Mouse (Mus musculus): Measurements from ENCODE around the gene Psors1c2. TPM values are rescaled to one million over a fixed set of nuclear protein-coding genes. Genes with fewer than 3 reads are reported as not detected.

The Psors1c2 gene
- total RNA-seq, 2 experiments from 2014 or later: not detected

GRCm38 (mm10) chr17:35554761-35555397, 21.9 kb downstream of the Psors1c2 start:
- intact Hi-C loops (cut with DNase I): no loop called here
- DNase-seq: no peak

DNA sequence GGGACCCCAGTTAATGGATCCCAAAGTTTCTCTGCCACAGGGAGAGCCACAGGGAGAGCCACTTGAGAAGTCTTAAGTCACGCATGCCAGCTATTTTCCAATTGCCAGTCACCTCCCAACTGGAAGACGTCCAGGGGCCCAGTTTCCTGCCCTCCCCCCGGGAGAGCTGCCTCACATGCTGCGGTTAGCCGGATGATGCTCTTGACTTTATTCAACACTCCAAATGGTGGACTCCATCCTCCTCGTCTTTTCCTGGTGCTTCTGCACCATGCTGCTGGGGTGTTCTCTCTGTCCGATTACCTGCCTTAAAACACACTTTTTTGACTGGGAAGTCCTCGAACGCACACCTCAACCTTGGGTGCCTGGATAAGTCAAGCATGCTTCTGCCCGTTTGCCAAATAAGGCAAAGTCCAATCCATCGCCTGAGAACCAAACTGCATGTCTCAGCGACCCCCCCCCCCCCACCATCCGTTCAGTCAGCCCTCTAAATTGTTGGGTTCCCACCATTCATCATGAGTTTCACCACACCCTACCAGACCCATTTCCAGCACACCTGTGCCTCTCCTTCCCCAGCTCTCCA, 23.3 kb downstream of the Psors1c2 start:
- intact Hi-C loops (cut with DNase I): no loop called here
- DNase-seq: no peak

GRCm38 (mm10) chr17:35556812-35557211, 23.8 kb downstream of the Psors1c2 start:
- intact Hi-C loops (cut with DNase I): no loop called here
- peak; percentile 42 to 68 for DNase-seq

DNA sequence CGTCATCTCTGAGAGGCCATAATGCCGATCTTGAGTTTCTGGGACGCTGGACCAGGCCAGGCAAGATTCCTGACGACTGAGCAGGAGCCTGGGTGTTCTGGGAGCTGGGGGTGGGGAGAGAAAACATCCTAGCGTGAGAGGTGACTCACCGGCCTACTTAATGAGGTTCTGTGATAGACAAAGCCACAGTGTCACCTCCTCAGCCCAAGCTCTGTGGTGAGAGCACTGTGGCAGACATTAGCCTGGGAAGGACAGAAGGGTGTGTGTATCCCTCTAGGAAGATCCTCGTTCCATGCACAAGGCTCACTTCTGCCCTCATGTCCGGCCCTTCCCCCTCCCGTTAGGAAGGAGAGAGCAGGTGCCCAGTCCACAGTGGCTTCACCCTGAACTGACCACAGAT, 24.4 kb downstream of the Psors1c2 start:
- no peak for DNase-seq
- intact Hi-C loops (cut with DNase I): no loop called here

DNA sequence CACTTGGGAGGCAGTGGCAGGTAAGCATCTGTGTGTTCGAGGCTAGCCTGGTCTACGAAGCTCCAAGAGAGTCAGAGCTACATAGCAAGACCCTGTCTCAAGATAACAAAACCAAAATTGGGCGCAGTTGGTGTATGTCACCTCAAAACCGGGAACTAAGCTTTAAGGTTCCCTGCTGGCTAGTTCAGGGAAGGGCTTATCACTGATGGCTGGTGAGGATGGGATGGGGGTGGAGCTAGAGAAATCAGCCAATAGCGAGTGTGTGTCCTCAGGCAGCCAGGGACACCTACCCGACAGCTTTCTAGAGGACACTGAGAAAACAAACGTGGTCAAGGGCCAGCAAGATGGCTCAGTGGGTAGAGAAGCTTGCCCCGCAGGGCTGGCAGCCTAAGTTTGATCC, 25.2 kb downstream of the Psors1c2 start:
- no peak for DNase-seq
- intact Hi-C loops (cut with DNase I): no loop called here

- intact Hi-C loops (cut with DNase I): no loop called here
- DNase-seq: no peak
These were observed 34.1 kb downstream of the Psors1c2 start, which contains the start of gene 2300002M23Rik for GRCm38 (mm10) chr17:35567150-35567549. Gene 2300002M23Rik, plus strand, starts transcription at chr17:35567450.

GRCm38 (mm10) chr17:35567767-35568166, 34.8 kb downstream of the Psors1c2 start:
- intact Hi-C loops (cut with DNase I): no loop called here
- DNase-seq: no peak

DNA sequence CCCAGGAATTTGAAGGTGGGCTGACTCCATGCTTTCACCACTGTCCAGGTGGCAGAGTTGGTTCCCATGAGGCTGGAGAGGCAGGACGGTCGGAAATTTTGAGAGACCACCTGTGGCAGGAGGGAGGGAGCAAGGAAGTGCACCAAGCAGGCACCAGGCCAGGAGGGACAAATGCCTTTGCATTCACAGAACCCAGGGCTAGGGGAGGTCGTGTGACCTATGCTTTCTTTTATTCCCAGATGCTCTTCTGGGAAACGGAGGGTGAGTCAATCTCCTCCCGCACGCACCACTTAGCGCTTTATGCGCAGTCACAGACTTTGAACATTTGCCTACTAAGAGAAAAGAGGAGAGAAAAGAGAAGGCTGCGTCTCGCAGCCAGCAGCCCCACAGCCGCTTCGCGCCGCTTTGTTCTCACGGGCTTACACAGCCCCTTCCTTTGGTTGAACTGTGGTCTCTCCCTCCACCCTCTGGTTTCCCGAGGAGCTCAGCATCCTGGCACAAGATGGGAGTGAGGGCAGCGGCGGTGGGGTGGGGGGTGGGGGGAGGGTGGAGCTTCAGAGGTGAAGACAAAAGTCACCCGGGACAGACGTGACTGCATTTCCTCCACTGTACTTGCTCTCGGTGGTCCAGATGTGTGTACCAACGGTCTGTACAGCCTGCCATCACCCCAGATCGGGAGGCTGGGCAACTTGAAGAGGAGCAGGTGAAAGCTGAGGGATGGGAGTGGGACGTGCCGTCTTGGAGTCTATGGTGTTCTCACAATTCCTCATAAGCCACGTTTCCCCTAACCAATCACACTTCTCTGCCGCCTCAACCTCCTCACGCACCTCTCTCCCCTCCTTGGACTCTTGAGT, 36.3 kb downstream of the Psors1c2 start:
- DNase-seq: no peak
- intact Hi-C loops (cut with DNase I): no loop called here

- intact Hi-C loops (cut with DNase I): no loop called here
- no peak for DNase-seq
These were observed 37.8 kb downstream of the Psors1c2 start for GRCm38 (mm10) chr17:35570836-35571235.

- no peak for DNase-seq
- intact Hi-C loops (cut with DNase I): no loop called here
These were observed 38.5 kb downstream of the Psors1c2 start for GRCm38 (mm10) chr17:35571477-35571876.

DNA sequence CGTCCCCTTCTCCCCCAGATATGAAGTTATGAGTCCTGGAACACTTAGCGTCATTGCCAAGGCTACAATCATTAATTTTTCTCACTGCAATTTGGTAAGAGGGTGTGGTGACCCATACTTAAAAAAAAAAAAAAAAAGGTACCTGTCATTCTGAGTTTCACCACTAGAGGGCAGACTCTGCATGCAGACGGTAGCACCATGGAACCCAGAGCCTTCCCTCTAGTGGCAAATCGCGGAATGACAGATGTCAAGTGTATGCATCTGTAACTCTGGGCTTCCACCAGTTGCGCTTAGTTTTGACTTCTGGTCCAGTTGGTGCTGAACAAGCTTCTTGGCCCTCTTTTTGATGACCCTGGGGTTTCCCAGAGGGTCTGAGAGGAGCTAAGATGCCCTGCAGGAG, 45.2 kb downstream of the Psors1c2 start:
- intact Hi-C loops (cut with DNase I): loop anchor here (2.0 kb wide), 1 partner anchor 33 kb away; no protein-coding TSS in a partner anchor
- DNase-seq: peak; percentile 77 to 90

DNA sequence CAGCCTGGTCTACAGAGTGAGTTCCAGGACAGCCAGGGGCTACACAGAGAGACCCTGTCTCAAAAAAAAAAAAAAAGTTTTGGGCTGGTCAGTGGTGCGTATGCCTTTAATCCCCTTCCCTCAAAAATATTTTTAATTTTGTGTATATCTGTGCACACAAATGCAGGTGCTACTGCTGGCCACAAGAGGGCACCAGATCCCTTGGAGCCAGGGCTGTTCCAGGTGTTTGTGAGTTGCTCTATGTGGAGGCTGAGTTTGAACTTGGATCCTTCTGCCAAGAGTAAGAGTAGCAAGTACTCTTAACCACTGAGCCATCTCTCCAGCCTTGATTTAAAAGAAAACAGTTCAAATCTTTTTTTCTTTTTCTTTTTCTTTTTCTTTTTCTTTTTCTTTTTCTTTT, 49.9 kb downstream of the Psors1c2 start:
- no peak for DNase-seq
- intact Hi-C loops (cut with DNase I): no loop called here

Other genes with a start within 250 kb of the Psors1c2 start
- gene H2-Q1, start 212.8 kb upstream of the Psors1c2 start, total RNA-seq (2021): 1 to 10 TPM in 1 of 2 experiments, under 1 TPM in 1; 0.55 to 1.1 TPM
- 1 to 10 TPM in 1 of 2 experiments, under 1 TPM in 1; 0.89 to 1.2 TPM for gene H2-Q2, start 191.0 kb upstream of the Psors1c2 start, total RNA-seq (2021)
- 10 to 100 TPM in 1 of 2 experiments, 1 to 10 TPM in 1; 8.5 to 10.6 TPM for gene H2-Q4, start 153.6 kb upstream of the Psors1c2 start, total RNA-seq (2021)
- gene H2-Q6, start 108.4 kb upstream of the Psors1c2 start, total RNA-seq (2021): under 1 TPM; 0.25 to 0.38 TPM
- 1 to 10 TPM; 1.2 to 1.3 TPM for gene H2-Q7, start 94.0 kb upstream of the Psors1c2 start, total RNA-seq (2021)
- under 1 TPM; 0.27 to 0.34 TPM for gene H2-Q10, start 63.1 kb upstream of the Psors1c2 start, total RNA-seq (2021)
- not detected for gene Pou5f1, start 27.2 kb upstream of the Psors1c2 start, total RNA-seq (2021)
- 10 to 100 TPM; 17.5 to 17.9 TPM for gene Tcf19, start 16.4 kb upstream of the Psors1c2 start, total RNA-seq (2021)
- gene Cchcr1, start 16.1 kb upstream of the Psors1c2 start, total RNA-seq (2021): 1 to 10 TPM; 5.1 to 5.2 TPM
- gene Cdsn, start 18.9 kb downstream of the Psors1c2 start, total RNA-seq (2021): under 1 TPM; 0.14 to 0.15 TPM
- gene 2300002M23Rik, start 34.2 kb downstream of the Psors1c2 start, total RNA-seq (2021): not detected
- not detected for gene Sfta2, start 68.3 kb downstream of the Psors1c2 start, total RNA-seq (2021)
- gene Gm9573, start 93.4 kb downstream of the Psors1c2 start, total RNA-seq (2021): not detected
- not detected for gene Mucl3, start 110.5 kb downstream of the Psors1c2 start, total RNA-seq (2021)
- 10 to 100 TPM; 25.2 to 34.0 TPM for gene Vars2, start 134.4 kb downstream of the Psors1c2 start, total RNA-seq (2021)
- gene Gtf2h4, start 140.5 kb downstream of the Psors1c2 start, total RNA-seq (2021): 10 to 100 TPM; 15.5 to 18.7 TPM
- 10 to 100 TPM; 56.8 to 66.6 TPM for gene Ddr1, start 171.4 kb downstream of the Psors1c2 start, total RNA-seq (2021)